Mouse (Mus musculus): ENCODE results near the gene Dpm2.

Gene Dpm2

DNA sequence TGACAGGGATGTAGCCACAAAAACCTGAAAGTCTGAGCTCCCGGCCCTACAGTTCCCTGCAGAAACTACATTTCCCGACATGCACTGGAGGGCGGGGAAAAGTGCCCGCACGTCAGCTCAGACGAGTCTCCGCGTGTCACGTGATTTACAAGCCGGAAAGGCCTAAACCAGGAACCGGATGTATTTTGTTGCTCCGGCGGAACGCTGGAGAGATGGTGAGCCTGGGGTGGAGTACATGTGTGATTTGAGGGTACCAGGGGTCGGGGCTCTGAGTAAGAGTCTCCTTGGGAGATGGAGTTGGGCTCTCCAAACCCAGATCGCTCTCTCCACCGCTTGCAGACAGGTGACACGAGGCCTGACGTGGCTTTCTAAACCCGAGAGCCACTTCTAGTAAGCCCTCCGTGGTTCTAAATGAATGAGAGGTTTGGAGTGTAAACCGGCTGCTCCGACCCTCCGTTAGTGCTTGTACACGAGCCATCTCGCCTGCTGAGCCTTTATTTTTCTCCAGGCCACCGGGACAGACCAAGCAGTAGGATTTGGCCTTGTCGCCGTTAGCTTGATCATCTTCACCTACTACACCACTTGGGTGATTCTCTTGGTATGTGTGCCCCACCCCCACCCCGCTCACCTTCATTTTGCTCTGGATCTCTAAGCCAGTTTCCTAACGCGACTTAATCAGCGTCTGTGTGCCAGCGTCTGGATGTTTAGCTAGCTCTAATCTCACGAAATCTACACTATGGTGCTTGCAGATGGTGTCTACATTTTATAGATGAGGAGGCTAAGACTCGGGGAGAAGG is at the start of gene Dpm2:
Dpm2 (plus strand) TSS at position 161 of the 797 bp plus-strand sequence.
- in situ Hi-C loops (cut with MboI): loop anchor here (5.0 kb wide), 1 partner anchor 79 kb away; no protein-coding TSS in a partner anchor

DNA sequence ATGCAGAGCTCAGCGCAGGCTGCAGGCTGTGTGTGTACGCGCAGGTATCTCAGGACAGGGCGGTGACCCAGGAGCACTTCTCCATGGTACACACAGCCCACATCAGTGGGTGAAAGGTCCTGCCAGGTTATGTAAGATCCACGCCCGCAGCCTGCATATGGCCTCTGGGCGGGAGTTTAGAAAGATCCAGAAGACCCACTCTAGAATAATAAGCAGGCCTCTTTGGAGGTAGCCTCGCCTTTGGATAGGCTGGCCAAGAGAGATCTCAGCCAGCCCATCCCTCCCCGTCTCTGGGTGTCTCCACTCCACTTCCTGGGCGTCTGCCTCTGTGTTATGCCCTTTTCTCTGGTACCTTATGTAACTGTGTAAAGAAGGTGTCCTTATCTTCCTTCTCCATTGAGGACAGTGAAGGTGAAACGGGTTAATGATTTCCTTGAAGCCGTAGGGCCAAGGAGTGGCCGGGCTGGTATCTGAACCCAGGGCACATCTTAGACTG is 46.1 kb upstream of the Dpm2 start:
- in situ Hi-C loops (cut with MboI): no loop called here

DNA sequence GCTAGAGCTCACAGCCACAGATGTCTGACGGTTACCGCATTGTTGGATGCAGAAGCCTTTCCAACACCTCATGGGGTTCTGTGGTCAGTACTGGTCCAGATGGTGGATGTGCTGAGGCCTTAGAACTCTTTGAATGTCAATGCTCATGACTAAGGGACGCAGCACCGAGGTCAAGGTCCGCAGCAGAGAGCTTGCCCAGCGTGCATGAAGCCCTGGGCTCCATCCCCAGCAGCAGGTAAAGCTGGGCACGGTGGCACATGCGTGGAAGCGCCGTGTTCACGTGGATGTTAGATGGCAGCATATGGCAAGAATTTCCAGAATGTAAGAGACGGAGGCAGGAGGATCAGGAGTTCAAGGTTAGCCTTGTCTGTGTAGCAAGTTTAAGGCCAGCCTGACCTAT is 44.8 kb upstream of the Dpm2 start:
- in situ Hi-C loops (cut with MboI): no loop called here

DNA sequence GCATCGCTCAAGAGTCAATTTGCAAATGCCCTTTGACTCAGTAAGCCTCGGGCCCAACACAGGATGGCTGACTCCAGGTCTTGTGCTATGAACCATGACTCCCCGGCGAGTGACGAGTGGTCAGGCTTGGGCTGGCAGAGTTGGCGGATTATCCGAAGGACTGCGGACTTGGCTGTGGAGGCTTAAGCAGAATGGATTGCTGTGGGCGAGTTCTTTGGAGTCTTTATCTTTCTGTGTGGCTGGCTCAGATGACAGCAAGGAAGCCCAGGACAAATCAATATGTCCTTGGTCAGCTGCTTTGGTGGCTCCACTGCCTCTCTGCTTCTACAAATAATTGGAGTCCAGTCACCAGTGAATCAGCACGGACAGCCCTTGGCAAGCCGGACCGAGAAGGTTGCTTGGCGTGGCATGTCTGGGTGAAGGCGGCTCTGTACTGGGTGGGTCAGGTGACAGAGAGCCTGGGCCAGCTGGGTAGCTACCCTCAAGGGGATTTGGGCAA is 43.1 kb upstream of the Dpm2 start:
- in situ Hi-C loops (cut with MboI): no loop called here

DNA sequence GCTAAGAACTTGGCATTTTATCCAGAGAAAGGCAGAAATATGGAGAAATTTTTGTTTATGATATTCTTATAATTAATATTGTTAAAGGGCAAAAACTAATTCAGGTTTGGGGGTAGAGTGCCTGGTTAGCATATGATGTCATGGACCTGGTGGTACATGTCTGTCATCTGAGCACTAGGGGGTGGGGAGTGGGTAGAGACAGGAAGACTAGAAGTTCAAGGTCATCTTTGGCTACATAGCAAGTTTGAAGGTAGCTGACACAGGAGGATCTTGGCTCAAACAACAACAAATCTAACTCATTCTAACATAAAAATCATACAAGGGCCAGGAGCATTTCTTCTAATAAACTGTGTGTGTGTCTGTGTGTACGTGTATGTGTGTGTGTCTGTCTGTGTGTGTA is 42.3 kb upstream of the Dpm2 start:
- in situ Hi-C loops (cut with MboI): no loop called here

DNA sequence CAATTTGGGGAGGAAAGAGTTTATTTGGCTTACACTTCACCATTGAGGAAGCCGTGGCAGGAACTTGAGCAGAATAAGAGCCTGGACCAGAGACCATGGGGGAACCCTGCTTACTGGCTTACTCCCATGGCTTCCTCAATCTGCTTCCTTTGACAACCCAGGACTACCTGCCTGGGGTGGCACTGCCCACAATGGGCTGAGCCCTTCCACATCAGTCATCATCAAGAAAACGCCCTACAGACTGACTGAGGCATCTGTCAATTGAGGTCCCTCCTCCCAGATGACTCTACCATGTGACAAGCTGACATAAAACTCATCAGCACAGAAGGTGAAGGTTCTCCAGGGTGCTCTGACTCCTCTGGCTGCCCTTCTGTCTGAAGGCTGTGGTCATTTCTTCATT is 40.2 kb upstream of the Dpm2 start:
- in situ Hi-C loops (cut with MboI): no loop called here

DNA sequence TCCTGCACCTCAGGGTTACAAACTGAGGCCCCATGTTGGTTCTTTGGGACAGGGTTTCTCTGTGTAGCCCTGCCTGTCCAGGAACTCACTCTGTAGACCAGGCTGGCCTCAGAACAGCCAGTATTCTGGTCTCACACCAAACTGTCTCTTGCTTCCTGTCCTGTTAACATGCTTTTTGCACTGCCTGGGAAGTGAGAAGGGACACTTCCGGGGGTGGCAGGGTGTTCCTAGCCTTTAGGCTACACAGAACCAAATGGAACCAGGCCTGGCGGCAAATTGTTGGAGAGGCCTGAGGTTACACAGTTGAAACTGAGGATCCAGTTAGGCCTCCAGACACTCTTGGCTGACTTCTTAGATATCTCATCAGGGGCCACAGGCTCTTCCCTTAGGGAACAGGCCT is 37.5 kb upstream of the Dpm2 start:
- in situ Hi-C loops (cut with MboI): no loop called here

DNA sequence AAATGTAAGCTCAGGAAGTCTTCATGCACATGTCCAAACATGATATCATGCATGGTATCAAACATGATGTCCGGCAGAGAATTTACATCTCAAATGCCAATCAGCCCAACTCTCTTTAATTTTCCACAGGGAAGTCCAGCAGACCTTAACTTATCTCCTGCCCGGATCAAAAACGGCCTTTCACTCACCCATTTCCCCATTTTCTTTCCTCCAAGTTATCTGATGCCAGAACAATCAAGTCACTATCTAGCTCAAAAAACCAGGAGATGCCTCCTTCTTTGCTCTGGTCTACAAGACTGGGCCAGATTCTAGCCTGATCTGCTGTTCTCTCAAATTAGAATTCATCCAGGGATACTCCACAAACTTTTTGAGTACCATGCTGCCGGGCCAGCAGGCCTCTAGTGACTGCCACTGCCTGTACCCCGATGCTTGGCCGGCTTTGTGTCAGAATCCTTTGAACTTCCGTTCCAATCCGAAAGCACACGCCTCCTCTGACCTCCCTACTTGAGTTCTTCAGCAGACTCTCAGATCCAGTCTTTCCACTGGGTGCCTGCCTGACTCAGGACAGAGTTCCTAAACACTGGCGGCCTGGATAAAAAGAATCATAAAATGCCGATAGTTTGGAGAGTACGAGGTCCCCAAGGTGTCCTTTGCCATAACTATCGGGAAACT is 36.5 kb upstream of the Dpm2 start:
- in situ Hi-C loops (cut with MboI): no loop called here

DNA sequence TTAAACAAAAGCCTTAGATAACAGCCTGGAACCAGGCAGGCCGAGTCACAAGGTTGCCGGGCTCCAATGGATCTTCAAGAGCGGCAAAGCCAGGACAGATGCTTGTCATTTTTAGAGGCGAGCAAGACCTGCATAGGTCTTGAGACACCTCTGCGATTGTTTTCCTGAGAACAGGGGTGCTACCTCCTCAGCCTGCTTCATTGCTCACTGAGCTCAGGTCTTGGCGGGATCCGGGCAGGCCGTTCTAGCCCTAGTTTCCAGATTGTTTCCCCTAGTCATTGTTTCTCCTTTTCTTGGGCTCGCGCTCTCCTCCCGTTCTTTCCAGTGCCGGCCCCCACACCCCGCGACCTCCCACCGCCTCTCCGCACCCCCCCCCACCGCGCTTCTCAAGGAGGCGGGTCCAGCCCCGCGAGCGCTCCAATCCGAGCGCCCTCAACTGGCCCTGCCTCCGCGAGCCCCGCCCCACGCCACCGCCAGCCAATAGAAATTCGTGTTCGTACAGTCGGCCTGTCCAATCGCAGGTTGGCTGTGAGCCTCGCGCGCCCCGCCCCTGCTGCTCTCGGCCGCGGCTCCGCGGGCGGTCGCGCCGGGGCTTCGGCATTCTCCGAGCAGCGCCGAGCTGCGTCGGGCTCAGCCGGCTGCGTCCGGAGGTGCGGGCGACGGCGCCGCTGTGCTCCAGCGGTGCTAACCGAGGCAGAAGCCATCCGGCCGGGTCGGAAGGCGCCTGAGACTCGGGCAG is 35.8 kb upstream of the Dpm2 start, which contains the start of gene Fam102a:
Fam102a (plus strand) TSS at position 600 of the 739 bp plus-strand sequence.
- in situ Hi-C loops (cut with MboI): no loop called here

DNA sequence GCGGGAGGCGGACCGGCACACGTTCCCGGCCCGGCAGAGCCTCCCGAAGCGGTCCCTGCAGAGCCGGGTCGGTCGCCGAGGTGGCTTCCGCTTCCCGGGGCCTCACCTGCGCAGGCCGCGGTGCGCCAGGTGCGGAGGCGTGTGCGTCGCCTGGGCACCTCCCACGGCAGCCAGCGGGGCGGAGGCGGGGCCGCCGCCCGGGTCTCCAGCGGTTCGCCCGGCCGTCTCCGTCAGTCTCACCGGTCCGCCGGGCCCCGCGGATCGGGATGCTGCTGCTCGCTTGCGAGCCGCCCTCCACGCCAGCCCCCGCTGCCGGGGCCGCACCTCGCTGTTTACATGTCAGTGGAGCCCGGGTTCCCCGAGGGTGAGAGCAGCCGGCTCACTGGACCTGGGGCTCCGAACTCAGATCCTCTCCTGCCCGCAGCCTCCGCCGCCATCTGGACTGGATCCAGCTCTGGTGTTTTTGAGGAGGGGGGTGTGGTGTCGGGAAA is 35.1 kb upstream of the Dpm2 start:
- in situ Hi-C loops (cut with MboI): no loop called here

DNA sequence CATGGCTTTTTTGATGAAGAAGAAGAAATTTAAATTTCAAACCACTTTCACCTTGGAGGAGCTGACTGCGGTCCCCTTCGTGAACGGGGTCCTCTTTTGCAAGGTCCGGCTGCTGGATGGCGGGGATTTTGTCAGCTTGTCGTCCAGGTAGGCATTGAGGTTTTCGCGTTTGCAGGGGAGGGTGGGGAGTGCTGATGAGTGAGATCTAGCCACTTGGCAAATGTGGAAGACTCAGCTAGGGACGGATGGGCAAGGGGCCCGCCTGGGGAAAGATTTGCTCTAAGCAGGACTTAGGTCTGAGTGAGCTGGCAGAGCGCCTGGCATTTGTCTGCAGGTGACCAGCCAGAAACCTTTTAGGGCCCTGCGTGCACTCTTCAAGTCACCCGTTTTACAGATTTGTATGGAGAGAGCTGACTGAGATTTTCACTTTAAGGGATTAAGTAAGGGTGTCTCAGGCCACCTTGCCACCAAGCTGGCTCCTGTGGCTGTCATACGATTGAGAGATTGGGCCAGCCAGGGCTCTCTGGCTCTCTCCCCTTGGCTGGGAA is 34.5 kb upstream of the Dpm2 start:
- in situ Hi-C loops (cut with MboI): no loop called here

DNA sequence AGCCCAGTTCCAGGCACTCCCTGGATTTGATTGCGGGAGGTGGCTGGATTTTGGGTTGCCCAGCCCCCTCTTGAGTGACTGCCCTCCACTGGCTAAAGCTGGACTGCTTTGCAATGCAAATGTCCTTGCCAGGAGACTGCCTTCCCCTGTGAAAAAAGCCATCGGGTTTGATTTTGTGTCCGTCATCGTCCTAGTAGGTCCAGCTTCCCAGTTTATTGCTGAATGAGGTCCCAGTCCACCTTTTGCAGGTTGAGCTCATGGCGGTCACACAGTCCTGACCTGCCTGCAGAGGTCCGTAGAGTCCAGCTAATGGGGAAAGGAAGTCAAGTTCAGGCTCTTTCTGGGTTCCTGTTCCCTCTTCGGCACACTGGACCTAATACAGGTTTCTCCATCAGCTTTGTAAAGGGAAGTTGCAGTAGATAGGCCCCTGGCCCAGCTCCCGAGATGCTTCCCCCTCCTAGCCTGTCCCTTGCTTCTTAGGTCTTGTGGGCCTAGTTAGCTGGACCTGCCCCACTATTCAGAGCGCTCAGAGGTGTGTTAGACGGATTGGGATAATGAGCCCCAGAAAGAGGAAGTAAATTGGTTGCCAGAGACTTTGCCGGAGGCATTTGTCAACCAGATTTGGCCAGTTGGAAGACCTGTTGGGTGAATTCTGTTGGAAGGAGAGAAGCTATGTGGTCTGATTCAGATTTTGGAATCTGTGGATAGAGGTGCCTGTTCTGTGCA is 33.9 kb upstream of the Dpm2 start:
- in situ Hi-C loops (cut with MboI): no loop called here

DNA sequence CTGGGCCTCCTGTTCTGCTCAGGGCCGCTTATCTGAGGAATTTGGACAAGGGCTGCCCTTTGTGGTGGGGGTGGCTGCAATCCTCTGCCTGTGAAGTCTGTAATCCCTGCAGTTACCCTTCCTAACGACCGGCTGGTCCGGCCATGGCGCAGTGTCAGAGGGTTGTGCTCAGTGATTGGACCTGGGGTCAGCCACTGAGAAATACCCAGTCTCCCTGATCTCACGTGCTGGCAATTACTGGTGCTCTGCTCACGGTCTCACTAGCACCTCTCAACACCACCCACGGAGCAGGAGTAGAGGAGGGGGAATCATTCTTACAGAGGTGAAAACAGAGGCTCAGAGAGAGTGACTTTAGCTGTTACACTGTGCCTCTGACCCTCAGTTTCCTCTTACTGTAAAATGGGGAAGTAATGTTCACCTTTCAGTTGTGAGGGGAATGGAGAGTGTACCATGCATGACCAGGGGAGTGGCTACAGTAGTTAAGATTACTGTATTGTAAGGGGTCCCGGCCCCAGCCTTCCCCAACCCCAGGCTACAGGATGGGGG is 33.2 kb upstream of the Dpm2 start:
- in situ Hi-C loops (cut with MboI): no loop called here

DNA sequence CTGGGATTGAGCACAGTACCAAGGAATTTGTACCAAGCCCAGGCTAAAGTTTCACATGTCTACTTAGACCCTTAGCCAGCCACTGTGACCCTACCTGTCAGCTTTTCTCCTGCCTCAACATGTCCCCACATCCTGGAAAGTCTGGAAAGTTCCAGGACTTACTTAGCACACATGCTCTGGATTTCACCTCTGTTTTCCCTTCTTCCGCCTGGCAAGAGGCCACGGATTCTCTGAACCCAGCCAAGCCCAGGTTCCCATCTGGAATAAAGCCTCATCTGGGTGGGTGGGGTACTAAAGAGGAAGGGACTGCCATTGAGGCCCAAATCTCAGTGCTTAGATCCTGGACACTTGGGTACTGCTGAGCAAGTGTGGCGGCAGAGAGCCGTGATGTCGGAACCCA is 32.7 kb upstream of the Dpm2 start:
- in situ Hi-C loops (cut with MboI): no loop called here

DNA sequence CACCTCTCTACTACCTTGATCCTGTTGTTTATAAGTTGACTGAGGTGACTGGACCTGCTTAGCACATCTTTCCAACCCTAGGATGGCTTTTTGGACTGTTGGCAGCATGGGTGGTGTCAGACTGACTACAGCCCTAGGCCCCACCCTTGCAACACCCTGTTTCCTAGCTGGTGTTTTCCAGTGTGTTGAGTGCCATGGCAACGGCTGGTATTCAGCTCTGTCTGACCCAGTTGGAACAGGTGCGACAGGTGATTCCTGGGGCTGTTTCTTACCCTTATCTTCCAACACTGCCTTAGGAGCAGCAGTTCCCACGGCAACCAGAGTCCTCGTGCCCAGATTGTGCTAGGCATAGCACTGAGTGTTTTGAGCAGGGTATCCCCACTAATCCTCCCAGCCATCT is 32.2 kb upstream of the Dpm2 start:
- in situ Hi-C loops (cut with MboI): no loop called here

DNA sequence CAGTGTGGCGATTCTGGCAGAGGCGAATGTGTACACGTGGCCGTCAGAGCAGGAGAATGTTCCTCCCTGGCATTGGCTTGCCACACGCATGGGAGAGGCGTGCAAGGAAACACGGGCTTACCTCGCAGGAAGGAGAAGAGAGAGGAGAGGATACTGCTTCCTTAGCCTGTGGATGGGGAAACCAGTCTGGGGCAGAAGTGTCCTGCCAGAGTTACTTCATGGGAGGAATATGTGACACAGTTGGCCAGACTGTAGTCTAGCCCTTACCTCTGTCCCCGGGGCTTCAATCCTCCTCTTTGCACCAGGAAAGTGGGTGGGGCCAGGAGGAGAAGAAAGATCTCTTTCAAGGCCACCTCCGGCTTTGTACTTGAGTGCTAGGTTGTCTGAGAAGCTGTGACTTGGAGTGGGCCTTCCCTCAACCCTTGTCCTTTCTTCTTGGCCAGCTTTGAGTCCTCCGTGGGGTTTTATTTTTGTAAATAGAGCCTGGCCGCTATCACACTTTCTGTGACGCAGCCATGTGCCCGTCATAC is 31.1 kb upstream of the Dpm2 start:
- in situ Hi-C loops (cut with MboI): no loop called here

DNA sequence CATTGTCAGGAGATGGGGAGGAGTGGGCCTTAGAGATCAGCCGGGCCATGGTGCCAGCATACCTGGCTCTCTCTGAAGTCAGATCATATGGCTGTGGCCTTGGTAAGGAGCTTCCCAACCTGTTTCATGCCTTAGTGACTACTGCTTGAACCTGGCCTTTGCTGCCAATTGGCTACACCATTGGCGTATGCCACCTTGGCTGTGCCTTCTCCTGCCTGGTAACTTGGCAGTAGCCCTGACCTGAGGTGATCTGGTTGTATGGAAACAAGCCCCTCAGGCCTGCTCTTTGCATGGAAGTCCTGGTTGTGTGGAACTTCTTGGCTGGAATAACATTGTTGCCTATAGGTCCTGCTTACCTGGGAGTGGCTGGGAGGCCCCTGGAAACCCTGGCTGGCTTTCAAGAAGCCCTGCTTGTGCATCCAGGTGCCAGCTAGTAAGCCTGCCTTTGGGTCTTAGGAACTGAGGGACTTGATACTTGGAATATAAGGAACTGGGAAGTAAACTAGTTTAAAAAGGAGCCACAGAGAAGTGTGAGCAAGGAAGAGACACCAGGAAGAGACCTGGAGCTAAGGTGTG is 29.2 kb upstream of the Dpm2 start:
- in situ Hi-C loops (cut with MboI): no loop called here

DNA sequence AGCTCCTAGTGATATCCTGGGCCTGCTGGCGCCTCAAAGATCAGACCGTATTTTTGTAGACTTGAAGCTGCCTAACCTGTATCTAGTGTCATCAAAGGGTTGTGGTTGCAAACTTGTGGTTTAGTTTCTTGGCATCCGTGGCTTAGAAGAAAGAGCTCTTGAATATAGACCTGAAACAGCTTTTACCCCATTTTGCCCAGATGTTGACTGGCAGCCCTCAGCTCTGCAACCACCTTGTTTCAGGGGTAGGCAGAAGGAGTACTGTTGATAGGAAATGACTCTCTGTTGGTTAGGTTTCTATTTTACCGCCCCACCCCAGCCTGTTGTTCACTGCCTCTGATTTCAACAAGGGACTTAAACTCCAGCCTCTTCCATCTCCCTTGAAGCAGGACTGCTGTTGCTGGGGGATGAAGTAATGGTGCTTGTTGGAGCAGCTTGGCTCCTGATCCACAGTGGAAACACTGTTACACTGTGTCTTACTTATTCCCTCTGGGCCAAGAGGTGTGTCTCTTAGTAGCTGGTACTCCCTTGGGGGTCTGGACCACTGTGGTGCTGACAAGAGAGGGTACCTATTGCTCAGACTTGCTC is 28.6 kb upstream of the Dpm2 start:
- in situ Hi-C loops (cut with MboI): no loop called here

DNA sequence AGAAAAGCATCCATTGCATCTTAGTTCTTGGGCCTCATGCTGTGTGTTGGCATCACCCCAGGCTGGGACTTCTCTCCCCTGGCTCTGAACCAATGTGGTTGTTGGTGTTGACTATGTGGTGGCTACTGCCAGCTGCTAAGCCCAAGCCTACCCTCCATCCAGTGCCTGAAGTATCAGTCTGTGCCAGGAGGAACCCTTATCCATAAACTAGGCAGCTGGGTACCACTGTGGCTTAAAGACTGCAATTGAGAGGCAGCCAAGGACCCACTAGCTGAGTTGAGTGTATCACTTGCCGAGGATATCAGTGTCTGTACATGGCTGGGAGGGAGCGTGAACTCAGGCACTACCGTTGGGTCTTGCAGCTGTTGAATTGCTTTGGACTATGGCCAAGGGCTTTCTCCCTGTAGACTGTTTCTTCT is 27.6 kb upstream of the Dpm2 start:
- in situ Hi-C loops (cut with MboI): no loop called here

DNA sequence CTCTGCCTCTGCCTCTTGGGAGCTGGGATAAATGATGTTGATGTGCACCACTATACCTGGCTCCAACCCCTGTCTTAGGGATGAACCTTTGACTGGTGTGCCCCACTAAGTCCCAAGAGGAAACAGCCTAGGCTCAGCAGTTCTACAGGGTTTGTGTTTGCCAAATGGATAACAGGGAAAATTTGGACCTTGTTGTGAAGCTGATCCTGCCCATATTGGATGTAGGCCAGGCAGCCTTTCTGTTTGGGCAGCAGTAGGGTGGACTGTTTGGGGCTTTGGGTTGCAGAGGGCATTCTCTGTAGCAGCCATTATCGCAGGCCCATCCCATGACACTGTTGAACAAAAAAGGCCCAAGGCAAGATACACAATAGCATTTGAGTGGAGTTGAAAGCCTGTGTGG is 23.7 kb upstream of the Dpm2 start:
- in situ Hi-C loops (cut with MboI): no loop called here
